Mouse (Mus musculus) small intestine, adult 2 months (tissue): ENCODE measurements around the gene Fscn1.

Experiments used
- CTCF ChIP-seq: fragments of 200-500 bp; IDR thresholded peaks from 2 replicates; pipeline ENCODE4 v1.5.1; 2012; ENCODE audit warnings: low read depth, mild to moderate bottlenecking, control low read depth, inconsistent platforms, low read length, moderate library complexity, mixed read lengths; ENCODE audit not compliant: insufficient replicate concordance, insufficient read length; ENCODE audit errors: extremely low read depth
- POLR2A ChIP-seq: fragments of 200-500 bp; IDR thresholded peaks from 2 replicates; pipeline ENCODE4 v1.6.1; 2012; ENCODE audit warnings: low read depth, mild to moderate bottlenecking, control low read depth, inconsistent platforms, low read length, moderate library complexity

GRCm38 (mm10) chr5:142953641-142954040 lies 6.5 kb upstream of the Fscn1 start:
- no peak for TF ChIP-seq CTCF
- no peak for TF ChIP-seq POLR2A
